22 mouse cellular contexts compared by ENCODE assay signal in genomic region chr8:84888280-84888679, GRCm38 (mm10). TPM values are rescaled to one million over a fixed set of nuclear protein-coding genes. Genes with fewer than 3 reads are reported as not detected.
A peak's percentile ranks its signal among the peaks of the same experiment; 100 is the strongest.
DNase-seq lines count a peak whose midpoint lies in the region; ATAC-seq and TF ChIP-seq lines count a peak whose summit lies in the region.
"Had no signal": no experiment of that assay in that cellular context is flagged by ENCODE, and none has a peak within 500 bp of the region (broad histone marks: within the 10 kb centered on the region; RNA-seq: fewer than 3 reads in every experiment).

No protein-coding gene starts in this region.

- no peak overlapping the region for H3K4me2 ChIP-seq in liver, embryonic 13.5 days
- H3K4me2 ChIP-seq in myocyte (ENCODE audit: low read depth): no peak overlapping the region

- 85% methylated on average over 3 of the region's 3 CpGs for WGBS in liver, embryonic 13.5 days (ENCODE audit: insufficient replicate concordance)

- no peak for ATAC-seq in liver, embryonic 13.5 days (ENCODE audit: low read depth)
- no peak for ATAC-seq in monocyte, adult 5-6 weeks (replicated peaks; ENCODE audit: insufficient number of reproducible peaks, low FRiP score, low TSS enrichment, poor library complexity, severe bottlenecking)
- ATAC-seq: activated CD4-positive, CD25-positive, alpha-beta regulatory T cell, adult 4 months; CD4-positive, CD25-positive, alpha-beta regulatory T cell, adult 4 months; Patski had no signal

- H3K36me3 ChIP-seq in liver, embryonic 13.5 days: peaks cover 84% of the 10 kb centered on the region
- no peaks in the 10 kb centered on the region for H3K36me3 ChIP-seq in myocyte (ENCODE audit: control insufficient read depth, insufficient read depth)

- H3K9me3 ChIP-seq in liver, embryonic 13.5 days (replicated peaks): no peaks in the 10 kb centered on the region
- H3K9me3 ChIP-seq: G1E had no signal

- no peaks in the 10 kb centered on the region for H3K79me2 ChIP-seq in myocyte (ENCODE audit: control insufficient read depth, insufficient read depth)

- DNase-seq in liver, embryonic 13.5 days: no peak
- no peak for DNase-seq in liver
- DNase-seq in testis, postnatal 10 days (ENCODE audit: low spot score): peak; percentile 25
- no peak for DNase-seq in testis, postnatal 14 days (ENCODE audit: low spot score)
- DNase-seq: adrenal gland, adult 2 months; adrenal gland, adult 8-10 months; adrenal gland, postnatal 10 days; adrenal gland, postnatal 14 days; adrenal gland, postnatal 25 days; adrenal gland, postnatal 36 days; B cell, adult 2 months; cerebellum, adult 11 months; cerebellum, adult 11-12 months; cerebellum, adult 18-20 months had no signal

- no peak overlapping the region for H3ac ChIP-seq in myocyte (ENCODE audit: control insufficient read depth, insufficient read length)

- TF ChIP-seq POLR2A in myocyte (IDR thresholded peaks at IDR 0.05; ENCODE audit: insufficient read length, low read depth): no peak

- peaks cover 34% of the 10 kb centered on the region for H3K4me1 ChIP-seq in liver, embryonic 13.5 days (replicated peaks)

- H3K27me3 ChIP-seq in liver, embryonic 13.5 days: no peaks in the 10 kb centered on the region
- no peaks in the 10 kb centered on the region for H3K27me3 ChIP-seq in myocyte (ENCODE audit: control insufficient read depth, insufficient read depth, insufficient read length)
- H3K27me3 ChIP-seq: CH12.LX, Patski had no signal

- peak overlapping the region; percentile 44; the same call in 1 of the 2 replicates for H3K27ac ChIP-seq in liver, embryonic 13.5 days

- no peak overlapping the region for H3K4me3 ChIP-seq in liver, embryonic 13.5 days (replicated peaks)
- no peak overlapping the region for H3K4me3 ChIP-seq in myocyte

- H3K9ac ChIP-seq in liver, embryonic 13.5 days: no peak overlapping the region

TF ChIP-seq in myocyte, 11 proteins besides CTCF, POLR2A, EP300 and RAD21:
- TF ChIP-seq MYOG (IDR thresholded peaks at IDR 0.05; ENCODE audit: control insufficient read depth in 1 of 3, insufficient read depth in 1 of 3, insufficient read length in 2 of 3, low read depth in 2 of 3) (peak; percentile 27 to 85 (median 78)), TCF3 (IDR thresholded peaks at IDR 0.05; ENCODE audit: insufficient read length, low read depth) (peak; percentile 20), CEBPB (IDR thresholded peaks at IDR 0.05; ENCODE audit: insufficient read depth, poor library complexity, severe bottlenecking) (no peak), MYOD1 (IDR thresholded peaks at IDR 0.05; ENCODE audit: control insufficient read depth in 1 of 3, insufficient read length in 2 of 3, low read depth in 2 of 3) (peak in 2 of 3 experiments; percentile 62 to 74)

RNA-seq across cellular contexts. Expression of gene Gcdh, which starts 5.4 kb away (rescaled TPM):
- polyA plus RNA-seq in liver, embryonic 13.5 days (2015; fragmentation: Nextera tagmentation; extraction: Ambion mirVana): 44.7 and 48.6 TPM in 2 replicates
- 20.9 TPM for polyA plus RNA-seq in myocyte (2012; fragmentation: generic; extraction: Trizol)
- total RNA-seq in monocyte, adult 5-6 weeks (2017): 16.8 to 25.3 TPM (median 18.7 TPM) in 3 replicates

RNA-seq across cellular contexts. Expression of gene Klf1, which starts 13.4 kb away (rescaled TPM):
- 469 and 494 TPM in 2 replicates for polyA plus RNA-seq in liver, embryonic 13.5 days (2015; fragmentation: Nextera tagmentation; extraction: Ambion mirVana)
- 0.10 TPM for polyA plus RNA-seq in myocyte (2012; fragmentation: generic; extraction: Trizol)
- total RNA-seq in monocyte, adult 5-6 weeks (2017): not detected in 3 replicates
- total RNA-seq: adrenal gland, adult 18-20 months had no signal

RNA-seq across cellular contexts. Expression of gene Syce2, which starts 16.4 kb away (rescaled TPM):
- polyA plus RNA-seq in liver, embryonic 13.5 days (2015; fragmentation: Nextera tagmentation; extraction: Ambion mirVana): 84.1 and 90.4 TPM in 2 replicates
- polyA plus RNA-seq in myocyte (2012; fragmentation: generic; extraction: Trizol): 2.3 TPM
- total RNA-seq in monocyte, adult 5-6 weeks (2017): 2.9 to 13.7 TPM (median 7.4 TPM) in 3 replicates
- total RNA-seq: CH12.LX had no signal

RNA-seq across cellular contexts. Expression of gene Dnase2a, which starts 20.1 kb away (rescaled TPM):
- 9.3 and 10.4 TPM in 2 replicates for polyA plus RNA-seq in liver, embryonic 13.5 days (2015; fragmentation: Nextera tagmentation; extraction: Ambion mirVana)
- 9.2 TPM for polyA plus RNA-seq in myocyte (2012; fragmentation: generic; extraction: Trizol)
- 24.4 to 37.4 TPM (median 29.6 TPM) in 3 replicates for total RNA-seq in monocyte, adult 5-6 weeks (2017)

RNA-seq across cellular contexts. Expression of gene Farsa, which starts 31.5 kb away (rescaled TPM):
- polyA plus RNA-seq in liver, embryonic 13.5 days (2015; fragmentation: Nextera tagmentation; extraction: Ambion mirVana): 82.3 and 83.1 TPM in 2 replicates
- polyA plus RNA-seq in myocyte (2012; fragmentation: generic; extraction: Trizol): 73.3 TPM
- 32.5 to 56.1 TPM (median 35.3 TPM) in 3 replicates for total RNA-seq in monocyte, adult 5-6 weeks (2017)

Comparison
In these comparisons a context has a peak if more than half of its experiments do, and no peak if none do; other contexts are left out.
1. RNA of gene Klf1, which starts 13.4 kb away (polyA plus RNA-seq): 469 to 494 TPM in liver, embryonic 13.5 days; 0.10 TPM in myocyte (single experiment); every median in the first group is over 100 times any median in the second.
2. RNA of gene Syce2, which starts 16.4 kb away (polyA plus RNA-seq): 84.1 to 90.4 TPM in liver, embryonic 13.5 days; 2.3 TPM in myocyte (single experiment); every median in the first group is over 10 times any median in the second.